Mouse (Mus musculus): ENCODE data around the gene Keap1. TPM values are rescaled to one million over a fixed set of nuclear protein-coding genes. Genes with fewer than 3 reads are reported as not detected.
"Not testable (repeated sequence)": the region's sequence is repeated elsewhere in the genome, so short reads cannot be mapped to it uniquely, and the experiment has no call there.

Gene Keap1
- polyA plus RNA-seq, 1 experiment, result not detected

DNA sequence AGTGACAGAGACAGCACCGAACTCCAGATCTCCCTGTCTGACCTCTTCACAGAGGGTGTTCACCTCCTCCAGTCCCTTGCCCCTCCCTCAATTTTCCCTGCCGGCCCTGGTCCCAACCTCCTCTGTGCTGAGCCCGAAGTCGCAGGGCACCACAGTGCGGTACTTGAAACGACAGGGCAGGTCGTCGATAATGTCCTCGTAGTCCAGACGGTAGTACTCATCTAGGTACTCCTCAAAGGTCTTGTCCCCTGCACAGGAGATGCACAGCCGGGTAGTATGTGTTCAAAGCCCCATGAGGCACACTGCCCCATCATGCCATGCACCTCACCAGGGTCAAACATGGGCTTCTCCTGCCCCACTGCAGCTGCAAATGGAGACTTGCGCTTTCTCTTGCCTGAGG is 36.6 kb upstream of the Keap1 start:
- H3K27ac ChIP-seq (ENCODE audit: insufficient read depth, low read depth, low read length), result no peak overlapping the region
- no peak overlapping the region for H3K4me3 ChIP-seq (ENCODE audit: insufficient read depth, low read depth, low read length)
- H3K4me1 ChIP-seq (ENCODE audit: control insufficient read depth, insufficient read depth, low read length), result no peaks in the 10 kb centered on the region
- TF ChIP-seq POLR2A (IDR thresholded peaks at IDR 0.05; ENCODE audit: insufficient read depth, low read depth, low read length), result no peak
- TF ChIP-seq CTCF (IDR thresholded peaks at IDR 0.05; ENCODE audit: insufficient read depth, low read depth, low read length), result no peak
- 88% methylated on average over 12 of the region's 12 CpGs for WGBS

- no peaks in the 10 kb centered on the region for H3K4me1 ChIP-seq (ENCODE audit: control insufficient read depth, insufficient read depth, low read length)
- no peak for TF ChIP-seq CTCF (IDR thresholded peaks at IDR 0.05; ENCODE audit: insufficient read depth, low read depth, low read length)
- no peak for TF ChIP-seq POLR2A (IDR thresholded peaks at IDR 0.05; ENCODE audit: insufficient read depth, low read depth, low read length)
- no peak overlapping the region for H3K27ac ChIP-seq (ENCODE audit: insufficient read depth, low read depth, low read length)
- WGBS, result 83% methylated on average over 7 of the region's 7 CpGs
- H3K4me3 ChIP-seq (ENCODE audit: insufficient read depth, low read depth, low read length), result no peak overlapping the region
Measured at GRCm38 (mm10) chr9:21275013-21275710, 36.0 kb upstream of the Keap1 start.

- no peak overlapping the region for H3K27ac ChIP-seq (ENCODE audit: insufficient read depth, low read depth, low read length)
- no peak overlapping the region for H3K4me3 ChIP-seq (ENCODE audit: insufficient read depth, low read depth, low read length)
- TF ChIP-seq POLR2A (IDR thresholded peaks at IDR 0.05; ENCODE audit: insufficient read depth, low read depth, low read length) (no peak), CTCF (IDR thresholded peaks at IDR 0.05; ENCODE audit: insufficient read depth, low read depth, low read length) (no peak)
- no peaks in the 10 kb centered on the region for H3K4me1 ChIP-seq (ENCODE audit: control insufficient read depth, insufficient read depth, low read length)
- WGBS, result 85% methylated on average over 3 of the region's 3 CpGs
Measured at GRCm38 (mm10) chr9:21274336-21274735, 35.2 kb upstream of the Keap1 start.

DNA sequence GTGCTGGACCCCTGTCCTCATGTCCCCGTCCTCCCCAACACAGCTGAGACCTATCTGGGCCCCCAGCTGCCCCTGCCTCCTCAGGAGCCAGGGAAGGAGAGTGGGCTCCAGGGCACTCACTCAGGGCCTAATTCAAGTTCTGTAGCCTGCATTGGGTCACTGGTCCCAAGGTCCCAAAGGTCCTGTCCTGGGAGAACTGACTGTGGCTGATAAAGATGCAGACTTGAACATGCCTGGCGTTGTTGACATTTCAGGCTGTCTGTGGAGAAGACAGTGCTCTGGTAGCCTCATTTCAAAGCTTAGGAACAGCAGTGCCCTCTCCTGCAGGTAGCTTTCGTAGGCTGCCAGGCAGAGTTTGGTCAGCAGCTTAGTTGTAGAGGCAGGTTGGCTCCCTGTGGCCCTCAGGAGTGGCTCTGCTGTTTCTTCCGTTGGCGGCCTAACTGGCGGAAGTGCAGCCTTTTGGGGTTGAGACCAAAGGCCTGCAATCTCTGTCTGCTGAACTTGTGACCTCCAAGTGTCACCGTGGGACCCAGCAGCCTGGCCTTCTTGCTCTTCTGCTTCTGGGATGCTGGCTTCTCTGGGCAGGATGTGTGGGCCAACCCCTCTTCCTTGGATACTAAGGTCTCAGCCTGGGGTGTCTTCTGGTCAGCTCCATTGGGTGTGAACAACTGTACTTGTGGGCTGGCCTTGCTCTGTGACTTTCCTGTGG is 34.5 kb upstream of the Keap1 start:
- WGBS, result 83% methylated on average over 7 of the region's 7 CpGs
- Histone ChIP-seq H3K4me3 (ENCODE audit: insufficient read depth, low read depth, low read length) (no peak overlapping the region), H3K27ac (ENCODE audit: insufficient read depth, low read depth, low read length) (no peak overlapping the region), H3K4me1 (ENCODE audit: control insufficient read depth, insufficient read depth, low read length) (no peaks in the 10 kb centered on the region)
- TF ChIP-seq POLR2A (IDR thresholded peaks at IDR 0.05; ENCODE audit: insufficient read depth, low read depth, low read length) (no peak), CTCF (IDR thresholded peaks at IDR 0.05; ENCODE audit: insufficient read depth, low read depth, low read length) (no peak)

DNA sequence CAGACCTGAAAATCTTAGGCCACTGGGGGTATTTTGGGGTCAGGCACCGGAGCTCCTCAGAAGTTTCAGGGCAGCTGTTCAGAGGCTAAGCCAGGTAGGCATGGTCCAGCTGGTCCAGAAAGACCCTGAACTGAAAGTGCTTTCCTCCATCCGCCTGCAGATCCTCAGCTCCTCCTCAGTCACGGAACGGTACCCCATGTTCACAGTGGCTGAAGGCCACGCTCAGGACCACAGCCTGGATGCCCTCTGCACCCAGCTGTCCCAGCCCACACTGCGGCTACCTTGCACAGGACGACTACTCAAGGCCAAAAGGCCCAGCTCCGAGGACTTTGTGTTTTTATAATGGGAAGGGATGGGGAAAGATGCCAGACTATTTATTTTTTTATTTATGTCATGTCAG is 33.9 kb upstream of the Keap1 start:
- TF ChIP-seq CTCF (IDR thresholded peaks at IDR 0.05; ENCODE audit: insufficient read depth, low read depth, low read length) (no peak), POLR2A (IDR thresholded peaks at IDR 0.05; ENCODE audit: insufficient read depth, low read depth, low read length) (no peak)
- WGBS, result 83% methylated on average over 8 of the region's 8 CpGs
- H3K4me3 ChIP-seq (ENCODE audit: insufficient read depth, low read depth, low read length), result no peak overlapping the region
- H3K27ac ChIP-seq (ENCODE audit: insufficient read depth, low read depth, low read length), result no peak overlapping the region
- 0 out of 2 replicates have a peak, but pooled peaks cover 4% of the 10 kb centered on the region for H3K4me1 ChIP-seq (ENCODE audit: control insufficient read depth, insufficient read depth, low read length)

GRCm38 (mm10) chr9:21272391-21272790 is 33.2 kb upstream of the Keap1 start:
- Histone ChIP-seq H3K4me1 (ENCODE audit: control insufficient read depth, insufficient read depth, low read length) (0 out of 2 replicates have a peak, but pooled peaks cover 5% of the 10 kb centered on the region), H3K27ac (ENCODE audit: insufficient read depth, low read depth, low read length) (no peak overlapping the region), H3K4me3 (ENCODE audit: insufficient read depth, low read depth, low read length) (no peak overlapping the region)
- TF ChIP-seq POLR2A (IDR thresholded peaks at IDR 0.05; ENCODE audit: insufficient read depth, low read depth, low read length) (no peak), CTCF (IDR thresholded peaks at IDR 0.05; ENCODE audit: insufficient read depth, low read depth, low read length) (no peak)
- WGBS, result 92% methylated on average over 9 of the region's 9 CpGs

DNA sequence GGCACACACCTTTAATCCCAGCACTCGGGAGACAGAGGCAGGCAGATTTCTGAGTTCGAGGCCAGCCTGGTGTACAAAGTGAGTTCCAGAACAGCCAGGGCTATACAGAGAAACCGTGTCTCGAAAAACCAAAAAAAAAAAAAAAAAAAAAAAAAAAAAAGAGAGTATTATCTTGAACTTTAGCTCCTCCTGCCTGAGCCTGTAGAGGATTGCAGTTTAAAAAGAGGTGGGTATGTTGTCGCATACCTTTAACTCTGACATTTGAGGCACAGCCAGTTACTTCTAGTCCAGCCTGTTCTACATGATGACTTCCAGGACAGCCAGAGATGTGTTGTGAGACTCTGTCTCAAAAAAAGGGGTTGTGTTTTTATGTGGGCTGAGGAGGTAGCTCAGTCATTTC is 30.4 kb upstream of the Keap1 start:
- WGBS, result 74% methylated on average over 5 of the region's 5 CpGs
- peaks cover 12% of the 10 kb centered on the region for H3K4me1 ChIP-seq (ENCODE audit: control insufficient read depth, insufficient read depth, low read length)
- H3K27ac ChIP-seq (ENCODE audit: insufficient read depth, low read depth, low read length); H3K4me3 ChIP-seq (ENCODE audit: insufficient read depth, low read depth, low read length): not testable (repeated sequence)

- H3K4me3 ChIP-seq (ENCODE audit: insufficient read depth, low read depth, low read length), result no peak overlapping the region
- H3K27ac ChIP-seq (ENCODE audit: insufficient read depth, low read depth, low read length), result no peak overlapping the region
- peaks cover 16% of the 10 kb centered on the region for H3K4me1 ChIP-seq (ENCODE audit: control insufficient read depth, insufficient read depth, low read length)
- WGBS, result 93% methylated on average over 16 of the region's 16 CpGs
- TF ChIP-seq CTCF (IDR thresholded peaks at IDR 0.05; ENCODE audit: insufficient read depth, low read depth, low read length) (no peak), POLR2A (IDR thresholded peaks at IDR 0.05; ENCODE audit: insufficient read depth, low read depth, low read length) (no peak)
Measured at GRCm38 (mm10) chr9:21268305-21268704, 29.1 kb upstream of the Keap1 start.

DNA sequence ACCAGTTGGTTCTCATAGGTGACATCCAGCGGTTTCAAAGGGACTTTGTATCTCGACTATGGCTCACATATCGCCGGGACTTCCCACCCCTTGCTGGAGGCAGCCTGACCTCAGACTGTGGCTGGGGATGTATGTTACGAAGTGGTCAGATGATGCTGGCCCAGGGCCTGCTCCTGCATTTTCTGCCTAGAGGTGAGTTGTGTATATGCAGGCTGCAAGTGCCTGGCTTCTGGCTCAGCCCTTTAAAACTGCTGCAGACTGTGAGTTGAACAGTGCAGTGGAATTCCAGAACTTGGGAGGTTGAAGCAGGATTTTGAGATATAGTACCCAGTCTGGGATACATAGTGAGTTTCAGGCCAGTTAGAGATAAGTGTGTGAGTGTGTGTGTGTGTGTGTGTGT is 27.7 kb upstream of the Keap1 start:
- 92% methylated on average over 5 of the region's 5 CpGs for WGBS
- H3K4me1 ChIP-seq (ENCODE audit: control insufficient read depth, insufficient read depth, low read length), result peaks cover 16% of the 10 kb centered on the region
- H3K4me3 ChIP-seq (ENCODE audit: insufficient read depth, low read depth, low read length), result no peak overlapping the region
- H3K27ac ChIP-seq (ENCODE audit: insufficient read depth, low read depth, low read length), result no peak overlapping the region
- TF ChIP-seq CTCF (IDR thresholded peaks at IDR 0.05; ENCODE audit: insufficient read depth, low read depth, low read length), result no peak
- TF ChIP-seq POLR2A (IDR thresholded peaks at IDR 0.05; ENCODE audit: insufficient read depth, low read depth, low read length), result no peak

Measured in olfactory bulb, adult 2 months (tissue).